Mouse (Mus musculus): ENCODE measurements around the gene Lrp2bp.
A peak's percentile ranks its signal among the peaks of the same experiment; 100 is the strongest.

Lrp2bp gene

DNA sequence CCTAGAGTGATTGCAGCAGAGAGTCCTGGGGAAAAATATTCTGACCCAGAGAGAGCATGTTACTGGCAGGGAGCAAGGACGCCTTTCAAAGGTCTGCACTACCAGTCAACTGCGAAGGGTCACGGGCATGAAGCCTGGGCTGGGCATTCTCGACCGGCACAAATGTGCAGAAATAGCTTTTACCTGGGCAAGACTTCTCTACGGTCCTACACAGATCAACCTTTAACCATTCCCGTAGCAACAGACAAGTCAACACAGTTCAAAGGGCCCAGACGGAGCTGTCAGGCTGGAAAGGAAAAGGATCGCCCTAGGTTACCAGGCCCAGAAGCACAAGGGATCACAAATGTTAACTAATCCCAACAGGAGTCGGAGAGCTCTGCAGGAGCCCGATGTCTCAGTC is 37.1 kb downstream of the Lrp2bp start:
- DNase-seq: no peak

DNA sequence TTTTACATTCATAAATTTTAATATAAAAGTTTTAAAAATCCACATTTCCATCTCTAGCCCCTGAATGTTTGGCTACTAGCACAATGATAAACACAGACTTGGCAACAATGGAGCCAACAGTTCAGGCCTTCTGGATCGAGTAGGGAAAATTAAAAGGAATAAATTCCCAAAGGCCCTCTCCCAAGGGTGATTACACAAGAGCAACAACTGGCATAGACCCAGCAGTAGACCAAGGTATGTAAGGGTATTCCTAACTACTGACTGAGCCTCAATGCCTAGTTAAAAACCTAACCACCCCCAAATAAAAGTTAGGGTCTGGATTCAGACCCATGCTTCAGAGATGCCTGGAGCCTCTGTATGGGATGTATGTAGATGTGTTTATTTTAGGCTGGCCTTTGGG is 40.6 kb downstream of the Lrp2bp start:
- DNase-seq: peak; percentile 54

DNA sequence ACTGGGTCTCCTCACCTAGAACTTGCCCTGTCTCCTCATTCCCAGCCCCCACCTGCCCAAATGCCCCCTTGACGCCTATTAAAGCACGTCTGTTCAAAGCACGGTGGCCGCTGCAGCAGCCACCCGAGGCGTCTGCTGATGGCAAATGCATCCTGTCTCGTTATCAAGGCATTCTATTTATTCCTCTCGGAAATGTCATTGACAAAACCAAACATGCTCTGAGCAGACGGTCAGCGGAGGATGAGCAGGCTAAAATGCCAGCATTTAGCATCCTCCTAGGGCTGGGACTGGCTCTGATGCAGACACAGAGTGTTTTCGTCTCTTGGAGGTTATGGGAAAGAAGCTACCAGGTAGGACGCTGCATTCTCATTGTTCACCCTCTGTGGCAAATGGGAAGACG is 41.2 kb downstream of the Lrp2bp start:
- no peak for DNase-seq

GRCm38 (mm10) chr8:46072798-46073197 is 73.7 kb downstream of the Lrp2bp start:
- DNase-seq: peak; percentile 38

- peak; percentile 86 for DNase-seq
Observed at GRCm38 (mm10) chr8:46073540-46074140, 74.5 kb downstream of the Lrp2bp start.

DNA sequence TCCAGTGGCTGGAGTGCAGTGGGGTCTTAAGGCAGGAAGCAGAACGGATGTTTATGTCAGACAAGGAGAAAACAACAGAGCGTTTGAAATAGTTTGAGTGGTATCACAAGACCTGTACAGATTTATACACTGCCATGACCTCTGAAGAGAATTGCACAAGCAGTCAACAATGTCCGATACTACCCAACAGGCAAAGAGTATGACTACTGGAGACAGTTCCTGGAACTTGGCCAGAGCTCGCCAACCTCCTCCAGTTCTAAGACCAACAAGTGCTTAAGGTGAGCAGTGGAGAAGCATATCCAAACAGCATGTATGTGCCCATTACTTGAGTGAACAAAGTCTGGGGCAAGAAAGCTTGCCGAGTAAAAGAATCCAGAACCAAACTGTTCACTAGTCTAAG is 76.1 kb downstream of the Lrp2bp start:
- peak; percentile 90 for DNase-seq

- no peak for DNase-seq
Observed at GRCm38 (mm10) chr8:46078866-46079265, 79.8 kb downstream of the Lrp2bp start.

Measured in lung, postnatal 36 days (tissue).